Mouse (Mus musculus): ENCODE measurements around the gene Elovl6.

- TF ChIP-seq HCFC1 (IDR thresholded peaks at IDR 0.05; ENCODE audit: borderline replicate concordance, insufficient read depth, low read length) (no peak), ZNF384 (IDR thresholded peaks at IDR 0.05; ENCODE audit: low read depth, low read length) (no peak)
Observed at GRCm38 (mm10) chr3:129658776-129659175, 126.6 kb downstream of the Elovl6 start.
